Mouse (Mus musculus) CH12.LX (cell line): ENCODE data around the gene Rassf10. TPM values are rescaled to one million over a fixed set of nuclear protein-coding genes. Genes with fewer than 3 reads are reported as not detected.

Experiments used
- DNase-seq: peaks from one replicate; pipeline ENCODE4 v3.0.0-alpha.2; 2013; ENCODE audit errors: extremely low read depth
- H3K27ac ChIP-seq: 2 replicates; pipeline ENCODE4 v1.5.1; 2012; ENCODE audit warnings: low read depth, mild to moderate bottlenecking, control low read depth, moderate library complexity; ENCODE audit not compliant: insufficient read depth
- H3K27me3 ChIP-seq: replicated peaks from 2 replicates; pipeline ENCODE3; 2012; ENCODE audit warnings: inconsistent platforms
- H3K36me3 ChIP-seq, 2 experiments: replicated peaks in 1 of 2; 2 replicates each; pipeline versions ENCODE3 to v1.6.1; 2012; ENCODE audit warnings: inconsistent platforms in 1 of 2, low read length in 1 of 2, mild to moderate bottlenecking in 1 of 2, mixed read lengths in 1 of 2, moderate library complexity in 1 of 2; ENCODE audit not compliant: control insufficient read depth in 1 of 2, insufficient read depth in 1 of 2
- H3K4me1 ChIP-seq, 2 experiments: 2 replicates each; pipeline ENCODE4 v1.6.1; 2012; ENCODE audit warnings: inconsistent platforms in 1 of 2, moderate library complexity in 1 of 2; ENCODE audit not compliant: insufficient read depth in 2 of 2, control insufficient read depth in 1 of 2
- H3K4me2 ChIP-seq: 2 replicates; pipeline ENCODE4 v1.6.1; 2012; ENCODE audit warnings: low read depth, mild to moderate bottlenecking, control low read depth; ENCODE audit not compliant: poor library complexity, insufficient read depth, severe bottlenecking
- H3K4me3 ChIP-seq, 3 experiments: fragments of 150-350 bp in 1 of 3; sonication (generic) in 1 of 3; replicated peaks in 1 of 3; 2 replicates each; pipeline versions ENCODE3 to v1.5.1; 2011 to 2012; ENCODE audit warnings: low read depth in 2 of 3, low read length in 2 of 3, mild to moderate bottlenecking in 2 of 3, moderate library complexity in 2 of 3, control low read depth in 1 of 3, improper control_type of control experiment in 1 of 3, inconsistent platforms in 1 of 3, mixed read lengths in 1 of 3; ENCODE audit not compliant: poor library complexity in 1 of 3
- H3K79me2 ChIP-seq: replicated peaks from 2 replicates; pipeline ENCODE4 v1.6.1; 2012; ENCODE audit warnings: mild to moderate bottlenecking, moderate library complexity; ENCODE audit not compliant: control insufficient read depth, poor library complexity, insufficient read depth, severe bottlenecking; ENCODE audit errors: extremely low read depth
- H3K9ac ChIP-seq: 2 replicates; pipeline ENCODE4 v1.6.1; 2012; ENCODE audit warnings: low read depth, mild to moderate bottlenecking, control low read depth, moderate library complexity; ENCODE audit not compliant: insufficient read depth
- H3K9me3 ChIP-seq: replicated peaks from 2 replicates; pipeline ENCODE3; 2012; ENCODE audit warnings: low read length, inconsistent platforms, mixed read lengths
- BHLHE40 ChIP-seq: IDR thresholded peaks from 2 replicates; pipeline ENCODE4 v1.6.1; 2011; ENCODE audit warnings: mild to moderate bottlenecking, low read depth, low read length, improper control_type of control experiment
- CHD1 ChIP-seq: IDR thresholded peaks from 2 replicates; pipeline ENCODE4 v1.6.1; 2012; ENCODE audit warnings: low read depth, low read length, improper control_type of control experiment, inconsistent platforms
- CTCF ChIP-seq, 2 experiments: IDR thresholded peaks in 1 of 2; conservative IDR thresholded peaks in 1 of 2; 2 replicates each; pipeline ENCODE4 v1.5.1; 2011 to 2012; ENCODE audit warnings: low read depth in 2 of 2, low read length in 2 of 2, improper control_type of control experiment in 1 of 2, inconsistent platforms in 1 of 2, mild to moderate bottlenecking in 1 of 2, moderate library complexity in 1 of 2
- E2F4 ChIP-seq: IDR thresholded peaks from 2 replicates; pipeline ENCODE4 v1.6.1; 2011; ENCODE audit warnings: low read depth, low read length, improper control_type of control experiment; ENCODE audit not compliant: insufficient replicate concordance
- ETS1 ChIP-seq: conservative IDR thresholded peaks from 2 replicates; pipeline ENCODE4 v1.6.1; 2012; ENCODE audit warnings: low read depth, mild to moderate bottlenecking, inconsistent platforms, low read length, improper control_type of control experiment, moderate library complexity
- HCFC1 ChIP-seq: IDR thresholded peaks from 2 replicates; pipeline ENCODE4 v1.6.1; 2012; ENCODE audit warnings: low read depth, mild to moderate bottlenecking, inconsistent platforms, low read length, improper control_type of control experiment
- KAT2A ChIP-seq: IDR thresholded peaks from 2 replicates; pipeline ENCODE4 v1.6.1; 2012; ENCODE audit warnings: low read length, improper control_type of control experiment, inconsistent platforms; ENCODE audit not compliant: insufficient replicate concordance
- MAFK ChIP-seq: IDR thresholded peaks from 2 replicates; pipeline ENCODE4 v1.6.1; 2011; ENCODE audit warnings: low read length, improper control_type of control experiment; ENCODE audit not compliant: insufficient replicate concordance
- MAX ChIP-seq: IDR thresholded peaks from 2 replicates; pipeline ENCODE4 v1.6.1; 2011; ENCODE audit warnings: low read length, improper control_type of control experiment
- MAZ ChIP-seq: IDR thresholded peaks from 2 replicates; pipeline ENCODE4 v1.6.1; 2012; ENCODE audit warnings: low read depth, mild to moderate bottlenecking, inconsistent platforms, low read length, improper control_type of control experiment, moderate library complexity
- MEF2A ChIP-seq: IDR thresholded peaks from 2 replicates; pipeline ENCODE4 v1.6.1; 2014; ENCODE audit warnings: low read depth, mild to moderate bottlenecking, inconsistent platforms, low read length, improper control_type of control experiment, borderline replicate concordance
- MXI1 ChIP-seq: IDR thresholded peaks from 2 replicates; pipeline ENCODE4 v1.6.1; 2011; ENCODE audit warnings: mild to moderate bottlenecking, low read depth, low read length, improper control_type of control experiment
- NELFE ChIP-seq: IDR thresholded peaks from 2 replicates; pipeline ENCODE4 v1.6.1; 2011; ENCODE audit warnings: low read depth, low read length, improper control_type of control experiment
- PAX5 ChIP-seq: IDR thresholded peaks from 2 replicates; pipeline ENCODE4 v1.6.1; 2012; ENCODE audit warnings: low read length, inconsistent platforms, mixed read lengths
- POLR2A ChIP-seq: IDR thresholded peaks from 2 replicates; pipeline ENCODE4 v1.6.1; 2011; ENCODE audit warnings: low read depth, mild to moderate bottlenecking, improper control_type of control experiment, low read length
- POLR2AphosphoS2 ChIP-seq: IDR thresholded peaks from 2 replicates; pipeline ENCODE4 v1.6.1; 2011; ENCODE audit warnings: low read depth, low read length, improper control_type of control experiment
- RAD21 ChIP-seq: IDR thresholded peaks from 2 replicates; pipeline ENCODE4 v1.6.1; 2011; ENCODE audit warnings: low read depth, mild to moderate bottlenecking, low read length, improper control_type of control experiment, moderate library complexity
- SIN3A ChIP-seq: IDR thresholded peaks from 2 replicates; pipeline ENCODE4 v1.6.1; 2012; ENCODE audit warnings: low read length, improper control_type of control experiment, inconsistent platforms
- TCF12 ChIP-seq: IDR thresholded peaks from 2 replicates; pipeline ENCODE4 v1.6.1; 2014; ENCODE audit warnings: low read depth, mild to moderate bottlenecking, inconsistent platforms, low read length, improper control_type of control experiment
- USF2 ChIP-seq: conservative IDR thresholded peaks from 2 replicates; pipeline ENCODE4 v1.6.1; 2011; ENCODE audit warnings: low read depth, low read length, improper control_type of control experiment
- ZC3H11A ChIP-seq: IDR thresholded peaks from 2 replicates; pipeline ENCODE4 v1.6.1; 2012; ENCODE audit warnings: low read depth, mild to moderate bottlenecking, inconsistent platforms, low read length, improper control_type of control experiment
- ZKSCAN1 ChIP-seq: IDR thresholded peaks from 2 replicates; pipeline ENCODE4 v1.6.1; 2012; ENCODE audit warnings: low read depth, inconsistent platforms, low read length, improper control_type of control experiment, borderline replicate concordance
- dilution Hi-C: fragments of 300-500 bp; cut with MboI; formaldehyde crosslinking; loops from 2 replicates; pipeline ENCODE4 v1.14.3; 2020; ENCODE audit warnings: low sequenced_read_pairs; ENCODE audit not compliant: extremely low pct_unique_long_range_greater_than_20kb, extremely low pct_ligation_motif_present
- in situ Hi-C: fragments of 300-500 bp; cut with MboI; formaldehyde crosslinking; loops from 3 replicates; pipeline ENCODE4 v1.14.3; 2019; ENCODE audit warnings: low sequenced_read_pairs, low pct_ligation_motif_present, low pct_unique_long_range_greater_than_20kb, mixed read lengths
- polyA plus RNA-seq: library from polyadenylated mRNA; unstranded; fragments of >175 nt; gene quantifications from 2 replicates; pipeline ENCODE4 v1.2.1, GENCODE M21; 2012; ENCODE audit warnings: low read depth; ENCODE audit not compliant: insufficient read length
- total RNA-seq, 2 experiments: library from RNA; depleted of rRNA; stranded (reverse); fragments of 300-350 nt in 1 of 2; fragments of >200 nt in 1 of 2; gene quantifications; 2 replicates each; pipeline ENCODE4 v1.2.3; 2012 to 2014

Gene Rassf10
- total RNA-seq (2012; rRNA removed): not detected in 2 replicates
- total RNA-seq (2014; rRNA removed): not detected in 2 replicates
- polyA plus RNA-seq: not detected in 2 replicates

DNA sequence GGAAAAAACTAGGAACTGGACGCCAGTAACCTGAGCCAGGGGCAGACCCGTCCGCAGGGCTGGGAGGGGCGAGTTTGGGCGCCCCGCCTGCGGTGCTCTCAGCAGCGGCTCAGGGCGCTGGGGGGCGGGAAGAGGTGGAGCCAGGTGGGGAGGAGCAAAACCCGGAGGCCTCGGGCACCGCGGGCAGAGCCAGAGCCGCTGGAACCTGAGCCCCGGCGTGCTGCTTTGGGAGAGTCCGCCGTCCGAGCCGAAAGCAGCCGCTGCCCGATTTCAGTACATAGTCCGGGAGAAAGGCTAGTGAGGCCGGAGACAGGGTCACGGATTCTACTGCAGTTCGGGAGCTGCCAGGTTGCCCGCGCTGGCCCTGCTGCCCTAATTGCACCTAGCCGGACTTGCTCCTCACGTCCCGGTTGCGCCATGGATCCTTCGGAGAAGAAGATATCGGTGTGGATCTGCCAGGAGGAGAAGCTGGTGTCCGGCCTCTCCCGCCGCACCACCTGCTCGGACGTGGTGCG is at the start of gene Rassf10:
TSS of gene Rassf10 (plus strand) at position 186 of the 515 bp plus-strand sequence.
- Histone ChIP-seq H3K4me2 (no peak within 1 kb of the TSS), H3K4me3 (no peak within 1 kb of the TSS), H3K27me3 (no peaks in the 10 kb centered on the region), H3K36me3 (no peaks in the 10 kb centered on the region), H3K9me3 (peaks cover 15% of the 10 kb centered on the region), H3K79me2 (no peaks in the 10 kb centered on the region), H3K9ac (no peak within 1 kb of the TSS), H3K27ac (no peak within 1 kb of the TSS), H3K4me1 (peaks cover 0 to 7% of the 10 kb centered on the region in 2 experiments; a peak in 2 of 4 replicates)
- in situ Hi-C loops: no loop called here
- DNase-seq: no peak
- TF ChIP-seq SIN3A (no peak), CHD1 (no peak), ZC3H11A (no peak), MXI1 (no peak), TCF12 (no peak), E2F4 (no peak), ZKSCAN1 (no peak), RAD21 (no peak), PAX5 (no peak), USF2 (no peak), POLR2A (no peak), HCFC1 (no peak), BHLHE40 (no peak), CTCF (conservative IDR thresholded peaks at IDR 0.05 in 1 of 2, IDR thresholded peaks at IDR 0.05 in 1 of 2; ENCODE audit: low read depth in 2 of 2, low read length in 2 of 2) (no peak)
- dilution Hi-C loops: no loop called here

GRCm38 (mm10) chr7:112906848-112907247 is 46.9 kb upstream of the Rassf10 start:
- no peaks in the 10 kb centered on the region for H3K4me1 ChIP-seq
- no peak overlapping the region for H3K9ac ChIP-seq
- H3K36me3 ChIP-seq: no peaks in the 10 kb centered on the region
- H3K79me2 ChIP-seq: no peaks in the 10 kb centered on the region
- in situ Hi-C loops: loop anchor here (25.0 kb wide), 1 partner anchor 355 kb away; no protein-coding TSS in a partner anchor
- dilution Hi-C loops: no loop called here
- H3K27ac ChIP-seq: no peak overlapping the region
- H3K4me2 ChIP-seq: no peak overlapping the region
- DNase-seq: no peak
- TF ChIP-seq MAFK (no peak), TCF12 (no peak), NELFE (no peak), ZKSCAN1 (no peak), KAT2A (no peak), SIN3A (no peak), E2F4 (no peak), POLR2AphosphoS2 (no peak), MAX (no peak), CTCF (conservative IDR thresholded peaks at IDR 0.05 in 1 of 2, IDR thresholded peaks at IDR 0.05 in 1 of 2; ENCODE audit: low read depth in 2 of 2, low read length in 2 of 2) (no peak), MEF2A (no peak), ETS1 (no peak), MAZ (no peak), HCFC1 (no peak), BHLHE40 (no peak)
- no peaks in the 10 kb centered on the region for H3K9me3 ChIP-seq
- no peaks in the 10 kb centered on the region for H3K27me3 ChIP-seq
- no peak overlapping the region for H3K4me3 ChIP-seq
